Mouse (Mus musculus) forebrain, embryonic 14.5 days (tissue): ENCODE data around the gene Stc2. TPM values are rescaled to one million over a fixed set of nuclear protein-coding genes. Genes with fewer than 3 reads are reported as not detected.

Experiments used
- ATAC-seq: fragments of 200-750 bp; cut with Nextera tagmentation; 2 replicates; pipeline ENCODE4 v1.8.0; 2017; ENCODE audit warnings: mild to moderate bottlenecking, moderate library complexity
- DNase-seq: peaks from one replicate; pipeline ENCODE4 v3.0.0-alpha.2; 2015; ENCODE audit warnings: low spot score
- H3K27ac ChIP-seq: fragments of 300-500 bp; sonication (generic); 2 replicates; pipeline ENCODE4 v1.5.1; 2014; ENCODE audit warnings: low read depth, mild to moderate bottlenecking, control low read depth, low read length, moderate library complexity
- H3K27me3 ChIP-seq: fragments of 300-500 bp; sonication (generic); replicated peaks from 2 replicates; pipeline ENCODE4 v1.6.1; 2014; ENCODE audit warnings: low read length, control low read depth, mixed read lengths; ENCODE audit not compliant: control insufficient read depth, insufficient read depth
- H3K36me3 ChIP-seq: fragments of 300-500 bp; sonication (generic); 2 replicates; pipeline ENCODE4 v1.6.1; 2014; ENCODE audit warnings: low read length, control low read depth; ENCODE audit not compliant: control insufficient read depth, insufficient read depth
- H3K4me1 ChIP-seq: fragments of 300-500 bp; sonication (generic); 2 replicates; pipeline ENCODE4 v1.6.1; 2014; ENCODE audit warnings: antibody characterized with exemption, low read length, control low read depth; ENCODE audit not compliant: control insufficient read depth, insufficient read depth
- H3K4me2 ChIP-seq: fragments of 300-500 bp; sonication (generic); 2 replicates; pipeline ENCODE4 v1.6.1; 2014; ENCODE audit warnings: mild to moderate bottlenecking, control low read depth, low read length
- H3K4me3 ChIP-seq: fragments of 300-500 bp; sonication (generic); 2 replicates; pipeline ENCODE4 v1.5.1; 2014; ENCODE audit warnings: low read depth, low read length, control low read depth
- H3K9ac ChIP-seq: fragments of 300-500 bp; sonication (generic); 2 replicates; pipeline ENCODE4 v1.6.1; 2014; ENCODE audit warnings: mild to moderate bottlenecking, low read length, control low read depth, moderate library complexity
- H3K9me3 ChIP-seq: fragments of 300-500 bp; sonication (generic); replicated peaks from 2 replicates; pipeline ENCODE4 v1.6.1; 2016; ENCODE audit warnings: low read length, control low read depth, mixed read lengths; ENCODE audit not compliant: control insufficient read depth
- WGBS: fragments of 180-500 bp; shearing (Covaris S2); extraction: QIAGEN DNeasy Blood & Tissue Kit; methylation state at CpG from one replicate; pipeline ENCODE4 v1.1.7; 2014; 5-methylcytosine and 5-hydroxymethylcytosine counted together
- polyA plus RNA-seq: library from polyadenylated mRNA; unstranded; fragments of >200 nt; fragmentation: Nextera tagmentation; extraction: Ambion mirVana; gene quantifications from 2 replicates; pipeline ENCODE4 v1.2.1, GENCODE M21; 2014

The Stc2 gene
- polyA plus RNA-seq, 1 experiment from 2014 or later, result 0.80 TPM

DNA sequence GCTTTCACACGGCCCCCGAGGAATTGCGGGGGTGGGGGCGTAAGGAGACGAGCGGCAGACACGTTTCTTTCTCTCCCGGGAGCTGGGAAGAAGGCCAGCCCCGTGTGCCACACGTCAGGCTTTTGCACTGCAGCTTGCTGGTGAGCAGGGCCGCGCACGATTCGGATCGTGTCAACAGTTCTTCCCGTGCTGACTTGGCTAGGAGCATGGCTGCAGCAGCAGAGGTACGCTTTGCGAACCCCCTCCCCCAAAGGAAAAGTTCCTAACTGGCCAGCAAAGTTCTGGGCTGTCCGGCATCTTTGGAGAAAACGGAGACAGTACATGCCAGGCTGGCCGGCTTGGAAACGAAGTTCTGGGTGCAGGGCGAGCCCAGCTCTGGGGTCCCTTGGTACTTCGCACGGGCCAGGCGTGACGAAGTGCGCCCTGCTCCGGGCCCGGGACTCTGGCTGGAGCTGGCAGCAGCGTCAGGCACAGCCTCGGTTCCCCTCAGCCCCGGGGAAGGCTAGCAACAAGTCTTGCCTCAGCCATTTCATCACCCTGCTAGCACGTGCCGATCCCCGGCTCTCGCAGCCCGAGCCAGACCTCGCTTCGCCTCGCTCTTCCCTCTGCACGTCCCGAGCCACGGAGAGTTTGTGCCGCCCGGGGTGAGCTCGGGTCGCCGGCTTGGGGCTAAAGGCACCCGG is 768 bp downstream of the Stc2 start:
- no peak overlapping the region for H3K27ac ChIP-seq
- peak; percentile 71 for ATAC-seq
- H3K27me3 ChIP-seq, result peaks cover 18% of the 10 kb centered on the region

GRCm38 (mm10) chr11:31368252-31368964 is 1.5 kb downstream of the Stc2 start:
- DNase-seq, result peak; percentile 42
- H3K4me2 ChIP-seq, result peak overlapping the region; percentile 100
- WGBS, result under 1% methylated on average over 36 of the region's 36 CpGs
- H3K4me1 ChIP-seq, result peaks cover 15% of the 10 kb centered on the region; the same call in 1 of the 2 replicates
- peaks cover 18% of the 10 kb centered on the region for H3K27me3 ChIP-seq
- H3K9ac ChIP-seq, result peak overlapping the region; percentile 60
- H3K27ac ChIP-seq, result no peak overlapping the region
- H3K36me3 ChIP-seq, result no peaks in the 10 kb centered on the region
- ATAC-seq, result peak; percentile 2; the same call in 1 of the 2 replicates
- H3K4me3 ChIP-seq, result peak overlapping the region; percentile 56
- no peaks in the 10 kb centered on the region for H3K9me3 ChIP-seq

More for the DNA sequence above, 768 bp downstream of the Stc2 start:
- Histone ChIP-seq H3K4me1 (peaks cover 15% of the 10 kb centered on the region; the same call in 1 of the 2 replicates), H3K4me2 (peak overlapping the region; percentile 100), H3K4me3 (peak overlapping the region; percentile 56), H3K9me3 (no peaks in the 10 kb centered on the region), H3K9ac (peak overlapping the region; percentile 60), H3K36me3 (no peaks in the 10 kb centered on the region)
- peak; percentile 68 for DNase-seq
- under 1% methylated on average over 50 of the region's 50 CpGs for WGBS

GRCm38 (mm10) chr11:31366827-31367226 is 3.0 kb downstream of the Stc2 start:
- H3K9me3 ChIP-seq, result no peaks in the 10 kb centered on the region
- no peaks in the 10 kb centered on the region for H3K36me3 ChIP-seq
- 91% methylated on average over 4 of the region's 4 CpGs for WGBS
- H3K4me2 ChIP-seq, result no peak overlapping the region
- no peak overlapping the region for H3K4me3 ChIP-seq
- no peak overlapping the region for H3K27ac ChIP-seq
- no peak overlapping the region for H3K9ac ChIP-seq
- ATAC-seq, result no peak
- peaks cover 14% of the 10 kb centered on the region for H3K27me3 ChIP-seq
- peaks cover 15% of the 10 kb centered on the region; the same call in 1 of the 2 replicates for H3K4me1 ChIP-seq
- no peak for DNase-seq

GRCm38 (mm10) chr11:31366421-31366820 is 3.5 kb downstream of the Stc2 start:
- DNase-seq, result no peak
- Histone ChIP-seq H3K27me3 (peaks cover 10% of the 10 kb centered on the region), H3K9me3 (no peaks in the 10 kb centered on the region), H3K4me3 (no peak overlapping the region), H3K36me3 (no peaks in the 10 kb centered on the region), H3K27ac (no peak overlapping the region), H3K9ac (no peak overlapping the region), H3K4me2 (no peak overlapping the region), H3K4me1 (peaks cover 14% of the 10 kb centered on the region; the same call in 1 of the 2 replicates)
- no peak for ATAC-seq
- WGBS, result 85% methylated on average over 2 of the region's 2 CpGs

DNA sequence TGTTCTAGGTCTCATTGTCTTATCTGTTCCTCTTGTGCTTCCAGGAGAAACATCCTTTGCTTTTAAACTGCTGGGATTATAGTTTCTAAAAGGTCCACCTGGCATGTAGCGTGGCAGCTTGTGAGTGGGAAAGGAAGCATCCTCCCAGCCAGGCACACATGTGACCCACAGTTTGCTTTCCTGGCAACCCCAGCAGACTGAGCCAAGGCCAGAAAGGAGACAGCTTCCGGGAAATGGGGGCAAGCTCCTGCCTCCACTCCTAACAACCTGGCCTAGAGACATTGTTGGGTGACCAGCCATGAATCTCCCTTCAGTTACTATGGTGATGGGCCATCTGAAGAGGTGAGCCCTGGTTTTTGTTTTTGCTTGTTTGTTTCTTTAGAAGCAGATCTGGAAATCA is 3.9 kb downstream of the Stc2 start:
- no peak overlapping the region for H3K4me2 ChIP-seq
- H3K9ac ChIP-seq, result no peak overlapping the region
- WGBS, result 86% methylated on average over 2 of the region's 2 CpGs
- H3K36me3 ChIP-seq, result no peaks in the 10 kb centered on the region
- H3K27ac ChIP-seq, result no peak overlapping the region
- H3K9me3 ChIP-seq, result no peaks in the 10 kb centered on the region
- DNase-seq (no peak), ATAC-seq (no peak)
- H3K4me1 ChIP-seq, result peaks cover 11% of the 10 kb centered on the region; the same call in 1 of the 2 replicates
- peaks cover 6% of the 10 kb centered on the region; the same call in 1 of the 2 replicates for H3K27me3 ChIP-seq
- H3K4me3 ChIP-seq, result no peak overlapping the region

DNA sequence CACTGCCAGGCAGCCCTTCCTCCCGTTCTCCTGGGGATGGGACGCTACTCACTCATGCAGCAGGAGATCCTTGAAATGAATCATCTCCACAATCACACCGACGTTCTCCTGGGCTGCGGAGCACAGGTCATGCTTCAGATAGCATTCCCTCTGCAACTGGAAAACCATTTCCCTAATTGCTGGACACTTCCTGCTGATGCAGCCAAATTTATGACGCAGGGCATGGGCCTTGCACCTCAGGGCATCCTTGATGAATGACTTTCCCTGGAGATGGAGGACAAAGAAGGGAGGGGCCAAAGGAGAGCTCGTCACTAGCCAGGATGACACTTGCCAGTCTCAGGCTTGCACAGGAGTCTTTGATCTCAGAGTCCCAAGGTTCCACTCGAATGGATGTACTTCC is 4.6 kb downstream of the Stc2 start:
- ATAC-seq, result no peak

GRCm38 (mm10) chr11:31362856-31363255 is 7.0 kb downstream of the Stc2 start:
- Histone ChIP-seq H3K9ac (no peak overlapping the region), H3K4me2 (no peak overlapping the region), H3K27ac (no peak overlapping the region), H3K4me3 (no peak overlapping the region), H3K36me3 (no peaks in the 10 kb centered on the region), H3K4me1 (no peaks in the 10 kb centered on the region), H3K27me3 (no peaks in the 10 kb centered on the region), H3K9me3 (no peaks in the 10 kb centered on the region)
- ATAC-seq (no peak), DNase-seq (no peak)
- WGBS, result 89% methylated on average over 1 of the region's 1 CpGs

More for the DNA sequence above, 4.6 kb downstream of the Stc2 start:
- H3K4me1 ChIP-seq, result peaks cover 5% of the 10 kb centered on the region; the same call in 1 of the 2 replicates
- no peaks in the 10 kb centered on the region for H3K36me3 ChIP-seq
- no peak overlapping the region for H3K4me3 ChIP-seq
- DNase-seq, result no peak
- H3K4me2 ChIP-seq, result no peak overlapping the region
- H3K9ac ChIP-seq, result no peak overlapping the region
- no peaks in the 10 kb centered on the region for H3K27me3 ChIP-seq
- no peaks in the 10 kb centered on the region for H3K9me3 ChIP-seq
- 86% methylated on average over 8 of the region's 8 CpGs for WGBS
- H3K27ac ChIP-seq, result no peak overlapping the region

- 72% methylated on average over 3 of the region's 3 CpGs for WGBS
- ATAC-seq (no peak), DNase-seq (no peak)
Measured at GRCm38 (mm10) chr11:31362330-31362729, 7.5 kb downstream of the Stc2 start.

GRCm38 (mm10) chr11:31361047-31361446 is 8.8 kb downstream of the Stc2 start:
- H3K4me1 ChIP-seq, result no peaks in the 10 kb centered on the region
- no peaks in the 10 kb centered on the region for H3K36me3 ChIP-seq
- ATAC-seq, result no peak
- H3K27me3 ChIP-seq, result no peaks in the 10 kb centered on the region
- no peak overlapping the region for H3K4me3 ChIP-seq
- no peak overlapping the region for H3K9ac ChIP-seq
- H3K4me2 ChIP-seq, result no peak overlapping the region
- H3K9me3 ChIP-seq, result no peaks in the 10 kb centered on the region
- H3K27ac ChIP-seq, result no peak overlapping the region
- no peak for DNase-seq
- WGBS, result 92% methylated on average over 4 of the region's 4 CpGs

More at GRCm38 (mm10) chr11:31362330-31362729, 7.5 kb downstream of the Stc2 start:
- H3K9me3 ChIP-seq, result no peaks in the 10 kb centered on the region
- H3K9ac ChIP-seq, result no peak overlapping the region
- no peak overlapping the region for H3K4me3 ChIP-seq
- no peaks in the 10 kb centered on the region for H3K4me1 ChIP-seq
- no peak overlapping the region for H3K27ac ChIP-seq
- no peaks in the 10 kb centered on the region for H3K27me3 ChIP-seq
- H3K4me2 ChIP-seq, result no peak overlapping the region
- no peaks in the 10 kb centered on the region for H3K36me3 ChIP-seq
